Mouse (Mus musculus): ENCODE results near the gene Dnaja4. TPM values are rescaled to one million over a fixed set of nuclear protein-coding genes. Genes with fewer than 3 reads are reported as not detected.
"Not testable (repeated sequence)": the region's sequence is repeated elsewhere in the genome, so short reads cannot be mapped to it uniquely, and the experiment has no call there.

The Dnaja4 gene
- total and polyA plus RNA-seq, 3 experiments = 0.16 to 18.6 TPM; not detected in 1

DNA sequence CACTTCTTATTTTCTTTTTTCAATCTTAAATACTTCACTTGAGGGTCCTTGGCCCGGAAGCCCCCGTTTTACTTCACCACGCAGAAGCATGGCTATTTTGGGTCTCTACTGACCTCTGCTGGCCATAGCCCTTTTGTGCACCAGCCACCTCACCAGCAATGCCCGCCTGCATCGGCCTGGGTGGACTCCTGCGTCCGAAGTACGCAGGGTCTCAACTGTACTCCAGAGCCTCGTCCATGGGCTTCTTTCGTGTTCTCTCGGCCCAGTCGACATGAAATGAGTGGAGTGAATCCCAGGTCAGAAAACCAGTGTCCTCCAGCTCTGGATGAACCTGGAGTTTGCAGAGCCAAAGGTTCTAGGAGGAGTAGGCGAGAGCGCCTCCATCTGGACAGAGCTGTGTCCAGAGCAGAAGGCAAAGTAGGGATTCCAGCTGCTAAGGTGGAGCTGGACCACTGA is 22.1 kb upstream of the Dnaja4 start:
- Histone ChIP-seq H3K27me3 (ENCODE audit: insufficient read depth, low read length) (peaks cover 22% of the 10 kb centered on the region), H3K9me3 (replicated peaks) (no peaks in the 10 kb centered on the region), H3K36me3 (replicated peaks) (no peaks in the 10 kb centered on the region), H3K4me3 (ENCODE audit: low read depth, low read length) (no peak overlapping the region), H3K4me1 (ENCODE audit: insufficient read depth, low read depth, low read length) (peaks cover 4% of the 10 kb centered on the region)
- peak; percentile 38 for DNase-seq (ENCODE audit: low spot score)
- TF ChIP-seq CTCF (IDR thresholded peaks at IDR 0.05; ENCODE audit: low read depth, low read length) = peak; percentile 59
- no peak for TF ChIP-seq TAL1 (conservative IDR thresholded peaks at IDR 0.05; ENCODE audit: low read depth, low read length)
- ATAC-seq (ENCODE audit: extremely low read depth, insufficient number of reproducible peaks, low FRiP score, poor library complexity, severe bottlenecking) = no peak

DNA sequence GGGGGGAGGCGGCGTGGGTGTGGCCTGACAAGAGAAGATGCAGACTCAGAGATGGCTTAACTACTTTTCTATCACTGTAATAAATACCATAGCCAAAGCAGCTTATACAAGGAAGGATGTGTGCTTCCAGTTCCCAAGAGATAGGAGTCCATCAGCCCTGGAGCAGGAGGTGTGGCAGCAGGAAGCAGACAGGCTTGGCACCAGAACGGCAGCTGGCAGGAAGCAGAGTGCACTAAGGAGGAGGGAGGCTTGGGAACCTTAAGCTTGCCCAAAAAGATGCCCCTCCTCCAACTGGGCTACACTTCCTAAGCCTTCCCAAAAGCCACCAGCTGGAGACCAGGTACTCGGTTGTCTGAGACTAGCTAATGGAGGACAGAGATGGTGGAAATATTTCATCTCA is 15.8 kb upstream of the Dnaja4 start:
- DNase-seq (ENCODE audit: low spot score) (no peak), ATAC-seq (ENCODE audit: extremely low read depth, insufficient number of reproducible peaks, low FRiP score, poor library complexity, severe bottlenecking) (no peak)
- Histone ChIP-seq H3K9me3 (replicated peaks) (no peaks in the 10 kb centered on the region), H3K27me3 (ENCODE audit: insufficient read depth, low read length) (peaks cover 16% of the 10 kb centered on the region), H3K4me1 (ENCODE audit: insufficient read depth, low read depth, low read length) (no peaks in the 10 kb centered on the region), H3K4me3 (ENCODE audit: low read depth, low read length) (no peak overlapping the region), H3K36me3 (replicated peaks) (no peaks in the 10 kb centered on the region)
- no peak for TF ChIP-seq GATA2 (IDR thresholded peaks at IDR 0.05; ENCODE audit: borderline replicate concordance, low read depth, low read length)
- TF ChIP-seq POLR2AphosphoS5 (IDR thresholded peaks at IDR 0.05; ENCODE audit: insufficient replicate concordance, low read depth, low read length) = no peak
- TF ChIP-seq TAL1 (conservative IDR thresholded peaks at IDR 0.05; ENCODE audit: low read depth, low read length) = no peak
- TF ChIP-seq GATA1 (IDR thresholded peaks at IDR 0.05; ENCODE audit: borderline replicate concordance, low read length) = no peak
- no peak for TF ChIP-seq CTCF (IDR thresholded peaks at IDR 0.05; ENCODE audit: low read depth, low read length)

DNA sequence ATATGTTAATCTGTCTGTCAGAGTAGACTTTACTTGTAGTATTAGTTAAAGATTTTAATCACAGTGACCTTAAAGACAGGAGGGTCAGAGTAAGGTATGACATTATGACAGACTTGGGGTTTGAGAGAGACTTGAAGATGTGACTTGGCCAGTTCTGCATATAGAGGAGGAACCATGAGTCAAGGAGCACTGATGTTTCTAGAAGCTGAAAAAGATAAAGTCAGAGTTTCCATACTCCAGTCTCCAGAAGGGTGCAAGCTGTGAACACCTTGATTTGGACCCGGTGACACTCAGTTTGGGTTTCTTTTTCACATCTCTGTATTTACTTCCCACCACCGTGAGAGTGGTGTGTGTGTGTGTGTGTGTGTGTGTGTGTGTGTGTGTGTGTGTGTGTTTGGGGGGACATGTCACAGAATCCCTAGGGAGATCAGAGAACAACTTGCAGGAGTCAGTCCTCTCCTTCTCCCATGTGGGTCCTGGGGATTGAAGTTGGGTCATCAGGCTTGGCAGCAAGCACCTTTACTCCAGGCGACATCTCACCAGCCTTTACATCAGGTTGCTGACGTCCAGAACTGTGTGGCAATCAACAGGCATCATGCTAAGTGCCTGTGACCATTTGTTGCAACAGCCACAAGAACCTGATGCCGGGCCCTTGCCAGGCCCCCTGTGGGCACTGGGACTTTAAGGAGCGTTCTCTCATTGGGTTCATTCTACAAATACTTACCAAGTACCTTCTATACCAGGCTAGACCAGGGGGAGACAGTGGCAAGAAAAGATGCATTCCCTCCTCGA is 14.7 kb upstream of the Dnaja4 start:
- Histone ChIP-seq H3K9me3 (replicated peaks) (no peaks in the 10 kb centered on the region), H3K4me3 (ENCODE audit: low read depth, low read length) (no peak overlapping the region), H3K36me3 (replicated peaks) (no peaks in the 10 kb centered on the region), H3K4me1 (ENCODE audit: insufficient read depth, low read depth, low read length) (no peaks in the 10 kb centered on the region), H3K27me3 (ENCODE audit: insufficient read depth, low read length) (peaks cover 18% of the 10 kb centered on the region)
- DNase-seq (ENCODE audit: low spot score) = no peak
- no peak for ATAC-seq (ENCODE audit: extremely low read depth, insufficient number of reproducible peaks, low FRiP score, poor library complexity, severe bottlenecking)
- TF ChIP-seq GATA1 (IDR thresholded peaks at IDR 0.05; ENCODE audit: borderline replicate concordance, low read length) (no peak), CTCF (IDR thresholded peaks at IDR 0.05; ENCODE audit: low read depth, low read length) (no peak), GATA2 (IDR thresholded peaks at IDR 0.05; ENCODE audit: borderline replicate concordance, low read depth, low read length) (no peak), POLR2AphosphoS5 (IDR thresholded peaks at IDR 0.05; ENCODE audit: insufficient replicate concordance, low read depth, low read length) (no peak), TAL1 (conservative IDR thresholded peaks at IDR 0.05; ENCODE audit: low read depth, low read length) (no peak)

DNA sequence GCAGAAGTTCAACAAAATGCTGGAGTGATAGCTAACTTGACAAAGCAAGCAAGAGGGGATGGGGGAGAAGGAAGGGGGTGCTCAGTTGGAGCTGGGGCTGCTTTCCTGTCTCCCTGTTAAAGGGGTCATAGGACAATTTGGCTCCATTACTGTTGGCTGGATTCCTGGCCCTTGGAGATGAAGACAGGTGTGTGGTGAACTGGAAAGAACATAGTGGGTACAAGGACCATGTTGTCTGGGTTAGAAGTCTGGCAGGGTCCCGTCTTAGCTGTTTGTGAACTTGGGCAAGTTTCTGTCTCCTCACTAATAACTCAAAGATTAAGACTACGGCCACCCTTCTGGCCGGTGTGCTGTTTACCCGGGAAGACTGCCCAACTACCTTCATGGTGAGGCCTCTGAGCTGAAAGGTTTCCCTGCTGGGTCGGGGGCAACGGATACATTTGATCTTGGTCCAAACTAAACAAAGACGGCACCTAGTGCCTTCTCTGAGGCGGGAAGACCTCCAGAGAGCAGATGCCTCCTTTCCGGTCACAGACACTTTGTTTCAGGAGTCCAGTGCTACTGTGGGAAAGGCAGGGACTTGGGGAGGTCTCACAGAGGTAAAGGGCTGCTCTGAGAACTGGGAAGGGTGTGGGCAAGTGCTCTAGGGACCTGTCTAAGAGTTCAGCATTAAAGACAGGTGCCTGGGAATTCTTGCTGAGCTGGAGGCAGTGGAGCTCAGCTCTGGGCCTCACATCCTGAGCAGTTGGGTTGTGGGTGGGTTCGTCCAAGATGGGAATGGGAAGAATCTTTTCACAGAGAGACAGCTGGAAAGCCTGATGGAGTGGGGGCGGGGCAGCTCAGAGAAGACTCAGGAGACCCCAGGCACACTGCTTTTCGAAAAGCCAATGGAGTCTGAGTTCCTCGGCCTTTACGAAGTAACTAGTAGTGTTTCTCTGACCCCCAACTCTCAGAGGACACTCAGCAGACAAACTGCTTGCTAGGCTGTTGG is 11.1 kb upstream of the Dnaja4 start:
- peaks cover 26% of the 10 kb centered on the region for H3K27me3 ChIP-seq (ENCODE audit: insufficient read depth, low read length)
- ATAC-seq (ENCODE audit: extremely low read depth, insufficient number of reproducible peaks, low FRiP score, poor library complexity, severe bottlenecking) = no peak

DNA sequence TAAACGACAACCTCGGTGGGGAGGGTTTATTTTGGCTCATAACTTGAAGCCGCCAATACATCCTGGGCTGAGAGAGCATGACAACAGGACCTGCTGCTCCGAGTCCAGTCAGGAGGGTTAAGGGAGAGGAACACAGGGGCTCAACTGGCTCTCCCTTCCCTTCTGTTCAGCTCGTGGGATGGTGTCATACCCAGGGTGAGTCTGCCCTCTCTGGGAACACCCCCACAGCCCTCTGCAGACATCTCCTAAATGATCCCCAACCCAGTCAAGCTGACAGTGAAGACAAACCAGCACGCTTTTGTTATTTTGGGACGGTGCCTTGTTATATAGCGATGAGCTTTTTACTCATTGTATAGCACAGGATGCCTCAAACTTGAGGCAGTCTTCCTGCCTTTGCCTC is 9.2 kb upstream of the Dnaja4 start:
- Histone ChIP-seq H3K4me3 (ENCODE audit: low read depth, low read length) (no peak overlapping the region), H3K36me3 (replicated peaks) (no peaks in the 10 kb centered on the region), H3K9me3 (replicated peaks) (no peaks in the 10 kb centered on the region), H3K4me1 (ENCODE audit: insufficient read depth, low read depth, low read length) (no peaks in the 10 kb centered on the region), H3K27me3 (ENCODE audit: insufficient read depth, low read length) (peaks cover 26% of the 10 kb centered on the region)
- ATAC-seq (ENCODE audit: extremely low read depth, insufficient number of reproducible peaks, low FRiP score, poor library complexity, severe bottlenecking) (no peak), DNase-seq (ENCODE audit: low spot score) (no peak)
- TF ChIP-seq GATA2 (IDR thresholded peaks at IDR 0.05; ENCODE audit: borderline replicate concordance, low read depth, low read length) = no peak
- TF ChIP-seq GATA1 (IDR thresholded peaks at IDR 0.05; ENCODE audit: borderline replicate concordance, low read length) = no peak
- TF ChIP-seq CTCF (IDR thresholded peaks at IDR 0.05; ENCODE audit: low read depth, low read length) = no peak
- TF ChIP-seq POLR2AphosphoS5 (IDR thresholded peaks at IDR 0.05; ENCODE audit: insufficient replicate concordance, low read depth, low read length) = no peak
- no peak for TF ChIP-seq TAL1 (conservative IDR thresholded peaks at IDR 0.05; ENCODE audit: low read depth, low read length)

More for the DNA sequence above, 11.1 kb upstream of the Dnaja4 start:
- H3K9me3 ChIP-seq (replicated peaks) = no peaks in the 10 kb centered on the region
- no peak for TF ChIP-seq POLR2AphosphoS5 (IDR thresholded peaks at IDR 0.05; ENCODE audit: insufficient replicate concordance, low read depth, low read length)
- no peak for TF ChIP-seq CTCF (IDR thresholded peaks at IDR 0.05; ENCODE audit: low read depth, low read length)
- no peak for TF ChIP-seq GATA1 (IDR thresholded peaks at IDR 0.05; ENCODE audit: borderline replicate concordance, low read length)
- no peak for TF ChIP-seq TAL1 (conservative IDR thresholded peaks at IDR 0.05; ENCODE audit: low read depth, low read length)
- TF ChIP-seq GATA2 (IDR thresholded peaks at IDR 0.05; ENCODE audit: borderline replicate concordance, low read depth, low read length) = no peak
- no peak overlapping the region for H3K4me3 ChIP-seq (ENCODE audit: low read depth, low read length)
- DNase-seq (ENCODE audit: low spot score) = no peak
- no peaks in the 10 kb centered on the region for H3K4me1 ChIP-seq (ENCODE audit: insufficient read depth, low read depth, low read length)
- H3K36me3 ChIP-seq (replicated peaks) = no peaks in the 10 kb centered on the region

DNA sequence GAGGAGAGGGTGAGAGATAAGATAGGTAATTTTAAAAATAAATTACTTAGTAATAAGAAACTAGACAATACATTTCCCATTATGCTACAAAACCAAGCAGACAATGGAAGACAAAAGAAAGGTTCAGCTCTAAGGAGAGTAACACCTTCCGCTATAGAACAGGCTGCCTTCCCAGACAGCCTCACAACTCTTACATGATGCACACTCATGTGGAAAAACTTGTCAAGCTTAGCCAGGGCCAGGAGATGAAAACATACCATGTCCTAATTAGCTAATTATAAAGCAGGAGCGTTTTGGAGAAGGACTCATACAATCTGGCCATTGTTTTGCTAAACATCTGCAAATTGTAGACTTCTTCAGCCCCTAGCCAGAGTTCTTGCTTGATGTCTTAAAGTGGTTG is 8.0 kb upstream of the Dnaja4 start:
- H3K4me1 ChIP-seq (ENCODE audit: insufficient read depth, low read depth, low read length); DNase-seq (ENCODE audit: low spot score); H3K4me3 ChIP-seq (ENCODE audit: low read depth, low read length); H3K36me3 ChIP-seq (replicated peaks); H3K9me3 ChIP-seq (replicated peaks); ATAC-seq (ENCODE audit: extremely low read depth, insufficient number of reproducible peaks, low FRiP score, poor library complexity, severe bottlenecking): not testable (repeated sequence)
- H3K27me3 ChIP-seq (ENCODE audit: insufficient read depth, low read length) = peaks cover 26% of the 10 kb centered on the region

DNA sequence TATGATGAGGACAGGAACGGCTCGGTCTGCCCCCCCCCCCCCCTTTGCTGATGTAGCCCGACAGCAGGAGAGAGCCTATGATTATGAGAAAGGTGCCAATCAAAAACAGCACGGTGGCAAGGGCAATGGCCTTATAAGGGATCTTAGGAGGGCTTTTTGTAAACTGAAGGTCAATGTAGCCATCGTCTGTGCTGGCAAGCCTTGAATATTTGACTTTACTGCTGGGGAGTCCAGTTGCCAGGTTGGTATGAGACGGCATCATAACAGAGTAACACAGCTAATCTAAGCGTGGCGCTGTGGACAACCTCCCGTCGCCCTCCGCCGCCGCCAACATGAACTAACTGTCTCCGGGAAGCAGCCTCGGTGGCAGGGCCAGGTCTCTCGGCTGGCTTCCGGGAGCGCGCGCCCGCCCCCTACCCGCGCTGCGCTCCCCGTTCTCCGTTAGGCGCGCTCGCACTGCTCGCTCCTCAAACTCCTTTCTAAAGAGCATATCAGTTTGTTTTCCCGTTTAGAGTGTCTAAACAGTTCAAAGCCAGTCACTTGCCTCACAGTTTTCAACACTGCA is 7.3 kb upstream of the Dnaja4 start:
- DNase-seq (ENCODE audit: low spot score); H3K9me3 ChIP-seq (replicated peaks); H3K4me3 ChIP-seq (ENCODE audit: low read depth, low read length); H3K4me1 ChIP-seq (ENCODE audit: insufficient read depth, low read depth, low read length); H3K36me3 ChIP-seq (replicated peaks): not testable (repeated sequence)
- ATAC-seq (ENCODE audit: extremely low read depth, insufficient number of reproducible peaks, low FRiP score, poor library complexity, severe bottlenecking) = peak; percentile 57; the same call in 1 of the 2 replicates
- H3K27me3 ChIP-seq (ENCODE audit: insufficient read depth, low read length) = peaks cover 26% of the 10 kb centered on the region

All from G1E (cell line).